8 mouse cellular contexts compared by ENCODE assay signal in genomic region chr13:83987746-83988423, GRCm38 (mm10).
A peak's percentile ranks its signal among the peaks of the same experiment; 100 is the strongest.
DNase-seq lines count a peak whose midpoint lies in the region; ATAC-seq and TF ChIP-seq lines count a peak whose summit lies in the region.

No protein-coding gene starts in this region.

- H3K27ac ChIP-seq in embryonic facial prominence, embryonic 12.5 days, result no peak overlapping the region
- no peak overlapping the region for H3K27ac ChIP-seq in intestine, embryonic 14.5 days (ENCODE audit: low read depth)
- H3K27ac ChIP-seq in limb, embryonic 15.5 days, result no peak overlapping the region
- no peak overlapping the region for H3K27ac ChIP-seq in stomach, postnatal 0 days (replicated peaks)
- H3K27ac ChIP-seq in heart, embryonic 10.5 days, result no peak overlapping the region

- TF ChIP-seq CTCF in stomach, postnatal 0 days (IDR thresholded peaks at IDR 0.05; ENCODE audit: low read depth), result no peak

- peak overlapping the region; percentile 32 for H3K4me2 ChIP-seq in embryonic facial prominence, embryonic 12.5 days (replicated peaks)
- peak overlapping the region; percentile 44 for H3K4me2 ChIP-seq in intestine, embryonic 14.5 days (ENCODE audit: low read length)
- peak overlapping the region; percentile 37; the same call in 1 of the 2 replicates for H3K4me2 ChIP-seq in limb, embryonic 15.5 days
- H3K4me2 ChIP-seq in stomach, postnatal 0 days (replicated peaks; ENCODE audit: low read depth), result peak overlapping the region; percentile 21; the same call in 1 of the 2 replicates

- 41% methylated on average over 11 of the region's 11 CpGs for WGBS in embryonic facial prominence, embryonic 12.5 days
- 34% methylated on average over 11 of the region's 11 CpGs for WGBS in intestine, embryonic 14.5 days
- WGBS in limb, embryonic 15.5 days, result 28% methylated on average over 11 of the region's 11 CpGs
- 26% methylated on average over 11 of the region's 11 CpGs for WGBS in stomach, postnatal 0 days
- WGBS in heart, embryonic 10.5 days, result 78% methylated on average over 11 of the region's 11 CpGs

- peak; percentile 60; the same call in 1 of the 2 replicates for ATAC-seq in embryonic facial prominence, embryonic 12.5 days (ENCODE audit: insufficient number of reproducible peaks, insufficient read depth, low FRiP score, low TSS enrichment)
- ATAC-seq in intestine, embryonic 14.5 days (replicated peaks; ENCODE audit: low FRiP score, low TSS enrichment, low read depth), result no peak
- ATAC-seq in limb, embryonic 15.5 days (ENCODE audit: insufficient number of reproducible peaks, low FRiP score, low TSS enrichment, low read depth), result no peak
- ATAC-seq in stomach, postnatal 0 days (ENCODE audit: low FRiP score, low TSS enrichment), result no peak
- no peak for ATAC-seq in megakaryocyte-erythroid progenitor cell, adult 5-6 weeks (replicated peaks; ENCODE audit: low FRiP score, low TSS enrichment, poor library complexity, severe bottlenecking)

- H3K9me3 ChIP-seq in embryonic facial prominence, embryonic 12.5 days, result no peaks in the 10 kb centered on the region
- no peaks in the 10 kb centered on the region for H3K9me3 ChIP-seq in intestine, embryonic 14.5 days (ENCODE audit: control insufficient read depth, low read length)
- no peaks in the 10 kb centered on the region for H3K9me3 ChIP-seq in limb, embryonic 15.5 days
- H3K9me3 ChIP-seq in stomach, postnatal 0 days (ENCODE audit: control insufficient read depth, low read length), result no peaks in the 10 kb centered on the region
- no peaks in the 10 kb centered on the region for H3K9me3 ChIP-seq in heart, embryonic 10.5 days

- no peak overlapping the region for H3K4me3 ChIP-seq in embryonic facial prominence, embryonic 12.5 days
- no peak overlapping the region; the same call in 1 of the 2 replicates for H3K4me3 ChIP-seq in intestine, embryonic 14.5 days (ENCODE audit: low read depth, low read length)
- H3K4me3 ChIP-seq in limb, embryonic 15.5 days, result peak overlapping the region; percentile 11; the same call in 1 of the 2 replicates
- H3K4me3 ChIP-seq in stomach, postnatal 0 days (ENCODE audit: low read depth, low read length), result no peak overlapping the region
- H3K4me3 ChIP-seq in heart, embryonic 10.5 days, result no peak overlapping the region

- H3K4me1 ChIP-seq in embryonic facial prominence, embryonic 12.5 days, result peaks cover 5% of the 10 kb centered on the region; the same call in 1 of the 2 replicates
- H3K4me1 ChIP-seq in intestine, embryonic 14.5 days (replicated peaks; ENCODE audit: control insufficient read depth, insufficient read depth, low read length), result 0 out of 2 replicates have a peak, but pooled peaks cover 4% of the 10 kb centered on the region
- H3K4me1 ChIP-seq in limb, embryonic 15.5 days, result no peaks in the 10 kb centered on the region
- no peaks in the 10 kb centered on the region for H3K4me1 ChIP-seq in stomach, postnatal 0 days (replicated peaks; ENCODE audit: control insufficient read depth, insufficient read depth)
- H3K4me1 ChIP-seq in heart, embryonic 10.5 days, result no peaks in the 10 kb centered on the region

- H3K36me3 ChIP-seq in embryonic facial prominence, embryonic 12.5 days, result no peaks in the 10 kb centered on the region
- H3K36me3 ChIP-seq in intestine, embryonic 14.5 days (ENCODE audit: control insufficient read depth, insufficient read depth, low read length), result no peaks in the 10 kb centered on the region
- H3K36me3 ChIP-seq in limb, embryonic 15.5 days, result no peaks in the 10 kb centered on the region
- no peaks in the 10 kb centered on the region for H3K36me3 ChIP-seq in stomach, postnatal 0 days (ENCODE audit: control insufficient read depth, insufficient read depth, low read length)
- H3K36me3 ChIP-seq in heart, embryonic 10.5 days, result no peaks in the 10 kb centered on the region

- no peaks in the 10 kb centered on the region for H3K27me3 ChIP-seq in embryonic facial prominence, embryonic 12.5 days
- no peaks in the 10 kb centered on the region for H3K27me3 ChIP-seq in intestine, embryonic 14.5 days (replicated peaks; ENCODE audit: control insufficient read depth, insufficient read depth, low read length)
- H3K27me3 ChIP-seq in limb, embryonic 15.5 days, result no peaks in the 10 kb centered on the region
- no peaks in the 10 kb centered on the region for H3K27me3 ChIP-seq in stomach, postnatal 0 days (ENCODE audit: control insufficient read depth, insufficient read depth, low read length)
- no peaks in the 10 kb centered on the region for H3K27me3 ChIP-seq in heart, embryonic 10.5 days (ENCODE audit: insufficient read depth, poor library complexity, severe bottlenecking)

- DNase-seq in cerebellum, adult 11-12 months, result peak; percentile 83
- no peak for DNase-seq in intestine, embryonic 14.5 days (ENCODE audit: low spot score)
- DNase-seq in stomach, postnatal 0 days (ENCODE audit: low spot score), result no peak
- no peak for DNase-seq in heart, embryonic 10.5 days (ENCODE audit: low spot score)
- DNase-seq in T-cell, adult 2 months (ENCODE audit: low spot score), result no peak

- H3K9ac ChIP-seq in embryonic facial prominence, embryonic 12.5 days, result no peak overlapping the region
- H3K9ac ChIP-seq in intestine, embryonic 14.5 days (ENCODE audit: low read length), result no peak overlapping the region
- H3K9ac ChIP-seq in limb, embryonic 15.5 days, result no peak overlapping the region
- no peak overlapping the region for H3K9ac ChIP-seq in stomach, postnatal 0 days (ENCODE audit: low read length)

- TF ChIP-seq EP300 in stomach, postnatal 0 days (optimal IDR thresholded peaks at IDR 0.05), result no peak
